Mouse (Mus musculus) naive thymus-derived CD4-positive, alpha-beta T cell, adult 2 months (primary cell): ENCODE data around the gene Gm20708.
A peak's percentile ranks its signal among the peaks of the same experiment; 100 is the strongest.

Experiments used
- DNase-seq: peaks from one replicate; pipeline ENCODE4 v3.0.0-alpha.2; 2011; ENCODE audit warnings: low read depth

Gene Gm20708

DNA sequence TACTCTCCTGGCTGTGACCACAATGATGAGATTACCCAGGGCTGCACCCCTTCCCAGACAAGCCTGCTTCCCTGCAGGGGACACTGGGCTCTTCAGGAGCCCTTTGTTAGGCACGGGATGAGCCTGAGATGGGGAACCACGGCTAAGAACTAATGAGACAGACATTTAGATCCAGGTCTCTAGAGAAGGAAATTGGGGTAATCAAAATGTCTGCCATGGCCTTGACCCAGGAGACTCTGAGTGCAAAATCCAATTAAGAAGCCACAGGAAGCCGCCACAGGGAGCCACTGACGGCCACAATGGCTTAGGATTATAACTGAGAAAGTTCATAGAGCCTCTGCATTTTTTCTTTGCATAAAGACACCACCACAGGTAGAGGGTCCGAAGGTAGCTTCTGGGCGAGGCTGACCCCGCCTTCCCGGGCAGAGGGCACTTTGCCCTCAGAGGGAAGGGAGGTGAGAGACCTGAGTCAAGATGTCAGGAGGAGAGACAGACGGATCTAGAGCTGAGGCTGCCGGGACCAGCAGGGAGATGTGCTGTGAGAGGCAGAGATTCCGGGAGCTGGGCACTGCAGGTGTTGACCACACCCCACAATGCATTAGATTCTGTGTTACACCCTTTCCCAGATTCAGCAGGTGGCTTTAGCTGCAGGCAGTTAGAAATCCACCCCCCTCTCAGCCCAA lies 53.8 kb downstream of the Gm20708 start:
- DNase-seq: no peak

DNA sequence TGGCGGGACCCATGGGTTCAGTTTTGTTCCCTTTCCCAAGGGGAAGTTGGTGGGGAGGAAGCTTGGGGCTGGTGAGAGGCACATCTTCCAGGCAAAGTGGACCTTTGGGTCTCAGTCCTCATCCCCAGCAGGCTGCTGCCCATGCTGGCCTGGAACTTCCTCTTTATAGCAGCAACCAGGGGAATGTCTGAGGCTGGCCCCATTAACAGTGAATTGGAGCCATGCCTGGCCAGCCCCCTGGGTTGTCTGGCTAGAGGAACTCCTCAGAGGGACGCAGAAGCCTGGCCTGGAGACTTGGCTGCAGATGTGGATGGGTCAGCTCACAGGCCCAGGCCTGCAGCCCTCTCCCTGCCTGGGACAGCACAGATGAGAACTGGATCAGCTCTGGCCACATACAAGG lies 55.3 kb downstream of the Gm20708 start:
- DNase-seq: no peak

GRCm38 (mm10) chr11:117865988-117866387 lies 56.5 kb downstream of the Gm20708 start:
- no peak for DNase-seq

DNA sequence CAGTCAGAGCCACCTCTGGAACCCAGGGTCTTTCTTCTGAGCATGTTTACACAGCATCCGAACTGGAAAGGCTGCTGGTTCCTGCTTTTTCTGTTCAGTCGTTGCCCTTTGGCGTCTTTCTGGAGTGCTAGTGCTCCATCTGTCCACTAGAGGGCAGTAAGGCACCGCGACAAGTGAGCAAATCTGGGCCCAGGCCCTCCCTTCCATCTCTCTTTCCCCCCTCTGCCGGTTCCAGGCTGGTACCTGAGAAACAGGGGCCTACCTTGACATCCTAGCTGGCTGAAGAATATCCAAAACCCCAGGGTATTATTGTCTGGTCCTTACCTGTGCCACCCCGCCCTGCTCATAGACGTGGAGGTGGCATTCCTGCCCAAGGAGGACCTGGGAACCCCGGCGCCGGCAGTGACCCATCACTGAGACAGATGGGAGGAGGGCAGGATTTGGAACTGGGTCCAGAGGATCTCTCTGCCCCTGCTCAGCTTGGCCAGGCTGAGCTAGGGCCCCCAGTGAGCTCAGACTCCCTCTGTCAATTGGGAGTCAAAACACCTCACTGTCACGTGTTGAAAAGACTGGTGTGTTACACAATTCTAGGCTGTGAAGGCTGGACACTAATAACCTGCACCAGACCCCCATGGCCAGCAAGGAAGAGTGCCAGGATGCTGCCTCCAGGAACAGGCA lies 61.4 kb downstream of the Gm20708 start:
- peak; percentile 92 for DNase-seq

DNA sequence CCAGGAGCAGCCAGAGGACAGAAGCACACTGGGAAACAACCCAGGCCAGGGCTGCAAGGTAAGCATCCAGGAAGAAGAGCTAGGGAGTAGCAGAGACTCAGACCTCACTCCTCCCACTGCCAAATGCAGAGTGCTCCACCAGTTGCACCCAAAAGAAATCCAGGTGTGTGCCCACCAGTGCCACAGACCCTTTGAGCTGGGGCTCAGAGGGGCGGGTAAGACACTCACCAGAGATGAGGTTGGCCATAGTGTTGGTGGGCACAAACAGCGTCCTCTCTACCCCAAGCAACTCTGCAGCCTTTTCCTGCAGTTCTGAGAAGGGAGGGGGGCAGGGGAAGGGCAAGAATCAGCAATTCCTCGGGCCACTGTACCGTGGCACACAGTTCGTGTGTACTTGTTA lies 61.9 kb downstream of the Gm20708 start:
- DNase-seq: no peak

DNA sequence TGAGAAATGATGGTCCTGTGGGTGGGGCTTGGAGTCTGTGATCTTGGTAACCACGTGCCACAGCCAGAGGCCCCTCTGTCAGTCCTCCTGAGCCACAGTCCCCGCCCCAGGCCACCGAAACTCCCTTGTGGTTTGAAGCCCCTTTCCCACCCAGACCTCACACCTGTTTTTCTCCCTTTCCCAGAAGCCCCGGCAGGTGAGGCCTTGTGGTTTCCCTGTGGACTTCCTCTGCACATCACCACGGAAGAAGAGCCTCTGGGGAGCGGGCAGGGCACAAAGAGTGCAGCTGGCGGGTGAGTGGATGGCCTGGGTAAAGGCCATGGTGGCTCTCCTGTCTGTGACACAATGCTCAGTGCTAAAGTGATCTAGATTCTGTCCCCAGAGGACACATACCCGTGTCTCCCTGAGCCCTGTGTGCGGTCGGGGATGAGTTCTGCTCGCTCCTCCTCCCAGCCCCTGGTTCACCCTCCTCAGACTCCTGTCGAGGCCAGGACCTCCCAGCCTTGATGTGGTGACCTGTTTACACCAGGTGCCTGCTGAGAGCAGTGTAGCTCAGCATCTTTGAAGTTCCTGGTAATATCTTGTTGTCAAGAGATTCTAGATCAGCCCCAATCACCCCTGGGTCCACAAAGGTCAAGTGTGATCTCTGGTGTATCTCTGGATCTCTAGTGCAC lies 62.6 kb downstream of the Gm20708 start:
- DNase-seq: peak; percentile 91

DNA sequence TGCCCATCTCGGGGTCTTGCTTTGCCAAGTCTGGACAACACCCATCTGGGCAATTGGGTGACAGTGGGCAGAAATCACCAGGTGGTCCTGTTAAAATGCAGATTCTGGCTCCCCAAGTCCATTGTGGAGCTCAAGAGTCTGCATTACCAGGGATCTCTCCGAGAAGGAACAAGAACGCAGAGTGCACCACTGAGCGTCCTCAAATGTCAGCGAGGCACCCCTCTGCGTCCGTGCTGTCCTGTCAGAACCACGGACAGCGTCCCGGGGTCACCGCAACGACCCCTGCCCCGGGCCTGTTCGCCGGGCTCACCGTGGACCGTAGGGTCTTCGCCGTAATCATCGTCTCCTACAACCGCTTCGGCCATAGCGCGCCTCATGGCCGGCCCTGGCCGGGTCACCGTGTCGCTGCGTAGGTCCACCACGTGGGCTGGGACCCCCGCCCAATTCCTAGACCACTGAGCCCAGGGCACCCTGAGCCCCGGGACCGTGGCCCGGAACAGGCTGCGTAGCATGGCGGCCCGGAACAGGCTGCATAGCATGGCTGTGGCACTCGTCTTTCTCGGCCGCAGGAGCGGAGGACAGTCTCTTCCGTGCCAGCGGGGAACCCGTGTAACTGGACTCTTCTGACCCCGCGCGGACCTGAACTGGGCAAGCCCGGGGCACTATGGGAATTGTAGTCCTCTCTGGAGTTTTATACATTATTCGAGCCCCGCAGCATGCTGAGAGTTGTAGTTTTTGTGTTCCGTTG lies 63.6 kb downstream of the Gm20708 start, which contains the start of gene Tha1:
TSS of gene Tha1 (minus strand) at position 621 of the 748 bp plus-strand sequence.
- peak; percentile 57 for DNase-seq

- DNase-seq: peak; percentile 68
Observed at GRCm38 (mm10) chr11:117874419-117874818, 65.0 kb downstream of the Gm20708 start.

- no peak for DNase-seq
Observed at GRCm38 (mm10) chr11:117875681-117876080, 66.2 kb downstream of the Gm20708 start.

DNA sequence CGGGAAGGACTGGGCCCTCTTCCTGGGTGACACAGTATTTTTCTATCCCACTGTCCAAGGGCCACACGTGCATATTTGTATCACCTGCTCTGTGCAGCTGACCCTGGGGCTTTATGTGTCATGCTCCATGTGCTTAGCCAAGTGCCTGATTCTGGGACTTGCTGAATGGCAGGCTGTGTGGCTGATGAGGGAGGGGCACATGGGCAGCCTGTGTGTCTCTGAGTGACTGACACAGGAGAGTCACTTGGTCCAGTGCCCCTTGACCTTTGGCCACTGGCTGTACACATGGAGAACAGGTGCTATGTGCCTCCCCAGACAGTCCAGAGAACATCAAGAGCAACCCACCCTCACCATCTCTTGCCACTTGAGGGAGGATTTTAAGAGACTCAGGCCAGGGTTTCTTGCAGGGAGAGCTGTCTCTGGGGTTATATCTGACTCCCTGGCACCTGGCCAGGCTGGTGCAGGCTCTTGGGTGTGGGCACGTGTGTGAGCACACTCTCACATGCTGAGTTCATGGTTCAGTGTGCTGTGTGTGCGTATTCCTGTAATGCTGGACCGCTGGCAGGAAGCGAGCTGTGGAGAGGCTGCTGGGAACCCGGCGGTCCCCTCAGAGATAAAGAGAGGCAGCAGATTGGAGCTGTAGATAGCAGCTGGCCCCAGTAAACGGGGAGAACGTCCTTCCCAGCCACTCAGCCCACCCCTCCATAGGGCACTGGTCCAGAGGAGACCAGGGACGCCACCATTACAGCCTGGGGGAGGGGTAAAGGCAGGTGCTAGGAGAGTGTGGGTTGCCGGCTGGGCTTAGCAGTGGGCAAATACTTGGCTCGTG lies 68.7 kb downstream of the Gm20708 start:
- peak; percentile 90 for DNase-seq

DNA sequence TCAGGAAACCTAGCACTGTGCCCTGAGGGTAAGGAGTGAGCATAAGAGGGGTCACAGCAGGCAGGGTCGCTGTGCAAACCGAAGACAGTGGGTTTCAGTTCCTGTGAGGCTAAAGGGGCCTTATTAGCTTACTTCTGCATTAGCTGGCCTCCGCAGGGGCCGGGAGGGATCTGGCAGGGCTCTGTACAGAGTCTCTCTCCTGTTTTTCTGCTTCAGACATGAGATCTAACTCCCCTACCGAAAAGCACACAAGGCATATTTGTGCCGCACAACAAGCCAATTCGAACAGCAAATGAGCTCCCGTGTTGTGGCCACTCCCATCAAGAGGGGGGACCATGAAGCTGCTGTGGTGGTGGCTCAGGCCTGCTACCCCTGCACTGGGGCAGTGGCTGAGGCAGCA lies 69.4 kb downstream of the Gm20708 start:
- no peak for DNase-seq

GRCm38 (mm10) chr11:117879676-117880075 lies 70.2 kb downstream of the Gm20708 start:
- no peak for DNase-seq

GRCm38 (mm10) chr11:117880336-117880976 lies 71.0 kb downstream of the Gm20708 start:
- DNase-seq: no peak

DNA sequence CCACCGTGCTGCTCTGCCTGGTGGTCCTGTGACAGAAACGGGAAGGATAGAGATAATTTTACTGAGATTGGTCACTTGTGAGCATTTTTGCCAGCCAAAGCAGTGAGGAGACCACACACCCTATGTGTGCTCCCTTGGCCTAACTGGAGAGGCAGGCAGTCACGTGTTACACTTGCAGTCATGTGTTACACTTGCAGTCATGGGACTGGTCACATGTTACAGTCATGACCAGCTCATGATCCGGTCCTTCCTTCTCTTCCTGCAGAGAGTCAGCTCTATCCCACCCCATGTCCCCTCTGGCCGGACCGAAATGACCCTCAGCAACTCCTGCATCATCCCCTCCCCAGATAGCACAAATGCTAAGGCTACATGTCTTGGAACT lies 71.5 kb downstream of the Gm20708 start:
- DNase-seq: no peak

DNA sequence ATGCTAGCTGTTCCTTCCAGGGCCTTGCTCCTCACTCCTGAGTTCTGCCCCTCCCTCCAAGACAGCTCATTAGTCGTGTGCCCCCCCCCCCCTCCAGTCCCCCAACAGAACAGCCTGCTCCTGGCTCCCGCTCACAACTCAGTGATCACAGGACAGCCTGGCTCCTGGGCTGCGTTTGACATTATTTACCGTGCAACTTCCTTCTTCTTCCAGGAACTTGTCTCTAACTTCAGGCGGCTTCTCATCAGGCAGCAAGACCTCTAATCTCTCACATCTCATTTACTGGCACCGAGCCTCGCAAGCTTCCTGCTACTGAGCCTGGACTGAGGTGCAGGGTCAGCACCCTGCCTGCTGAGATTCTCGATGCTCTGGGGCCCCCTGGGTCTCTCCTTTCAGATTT lies 72.3 kb downstream of the Gm20708 start:
- DNase-seq: peak; percentile 57

DNA sequence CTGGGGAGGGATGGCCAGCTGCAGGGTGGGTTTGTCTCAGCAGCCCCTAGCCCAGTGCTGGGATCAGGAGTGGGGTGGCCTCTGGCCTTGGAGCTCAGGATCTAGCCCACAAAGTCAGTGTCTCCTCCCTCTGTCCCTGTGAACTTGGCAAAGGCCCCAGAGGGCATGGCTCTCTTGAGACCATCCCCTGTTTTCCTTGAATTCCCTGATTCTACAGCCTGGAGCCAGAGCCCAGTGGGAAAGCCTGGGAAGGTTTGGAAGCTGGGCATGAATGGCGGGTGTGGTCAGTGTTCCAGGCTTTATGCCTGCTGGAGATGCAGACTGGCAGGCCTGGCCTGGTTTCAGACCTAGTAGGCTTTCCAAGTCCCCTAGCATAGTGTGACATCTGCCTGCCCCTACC lies 72.7 kb downstream of the Gm20708 start:
- no peak for DNase-seq

GRCm38 (mm10) chr11:117886000-117886399 lies 76.5 kb downstream of the Gm20708 start:
- no peak for DNase-seq

DNA sequence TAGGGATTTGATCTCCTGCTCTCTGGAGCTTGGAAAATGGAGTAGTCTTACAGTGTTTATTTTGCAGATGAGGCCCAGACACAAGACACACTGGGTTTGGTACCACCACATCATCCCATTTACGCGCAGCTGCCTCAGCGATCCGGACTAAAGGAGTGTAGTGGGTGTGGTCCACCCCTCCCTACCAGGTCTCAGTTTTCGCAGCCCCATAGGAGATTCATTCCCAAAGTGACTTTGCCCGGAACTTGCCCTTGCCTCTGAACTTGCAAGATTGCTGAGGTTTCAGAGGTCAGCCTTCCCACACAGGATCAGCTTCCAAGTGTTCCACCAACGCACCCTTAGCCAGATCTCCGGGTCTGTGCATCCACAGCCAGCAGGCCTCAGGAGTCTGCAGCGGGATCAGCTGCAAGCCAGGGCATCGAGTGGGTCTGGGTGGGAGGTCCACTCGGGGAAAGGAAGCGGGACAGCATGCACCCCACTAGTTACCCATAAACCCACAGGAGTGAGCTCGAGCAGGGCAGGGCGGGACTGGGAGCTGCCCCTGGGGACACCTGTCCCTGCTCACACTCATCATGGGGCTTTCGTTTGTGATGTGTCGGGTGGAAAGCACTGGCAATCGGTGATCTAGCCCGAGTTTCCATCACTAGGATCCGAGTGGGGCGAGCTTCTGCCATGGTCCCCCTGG lies 78.8 kb downstream of the Gm20708 start:
- no peak for DNase-seq

DNA sequence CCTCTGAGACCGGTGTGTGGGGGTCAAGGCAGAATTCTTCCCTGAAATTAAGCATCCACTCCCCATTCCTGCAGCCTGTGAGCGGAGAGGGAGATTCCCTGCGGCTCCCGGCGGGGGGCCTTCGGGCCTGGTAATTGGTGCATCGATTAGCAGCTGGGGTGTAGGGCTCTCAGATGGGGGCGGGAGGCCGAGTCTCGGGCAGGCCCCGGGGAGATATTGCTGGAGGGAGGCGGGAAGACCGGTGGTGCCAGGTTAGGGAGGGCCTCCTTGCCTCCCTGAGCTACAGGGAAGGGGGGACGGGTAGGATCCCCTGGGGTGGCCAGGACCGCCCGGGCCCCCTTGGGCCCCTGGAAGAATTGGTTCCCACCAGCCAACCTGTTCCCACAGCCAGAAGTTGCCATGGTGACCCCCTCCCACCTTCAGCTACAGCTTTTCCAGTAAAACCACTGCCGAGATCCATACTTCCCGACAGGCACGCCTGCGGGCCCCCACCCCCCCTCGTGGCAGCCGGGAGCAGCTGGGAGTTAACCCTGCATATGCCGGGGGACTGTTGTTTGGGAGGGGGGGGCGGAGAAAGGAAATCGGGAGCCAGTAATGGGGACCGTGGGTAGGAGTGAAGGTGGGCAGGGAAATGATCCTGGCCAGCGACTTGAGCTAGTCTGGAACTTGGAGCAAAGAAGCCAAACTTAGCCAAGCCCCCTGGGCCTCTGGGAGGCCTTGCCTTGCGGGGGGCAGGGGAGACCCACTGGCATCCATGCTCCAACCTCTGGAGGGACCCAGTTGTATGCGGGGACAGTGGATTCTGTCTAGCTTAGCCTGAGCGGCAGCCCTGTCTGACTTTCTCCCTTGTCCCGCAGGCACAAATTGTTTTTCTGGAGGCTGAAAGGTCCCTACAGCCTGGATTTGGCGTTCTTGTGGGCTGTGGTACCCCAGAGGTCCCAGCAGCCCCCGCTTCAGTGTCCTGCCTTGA lies 79.7 kb downstream of the Gm20708 start:
- DNase-seq: no peak
